Comparison of ENCODE assay signal across 10 mouse cellular contexts in the genomic region with DNA sequence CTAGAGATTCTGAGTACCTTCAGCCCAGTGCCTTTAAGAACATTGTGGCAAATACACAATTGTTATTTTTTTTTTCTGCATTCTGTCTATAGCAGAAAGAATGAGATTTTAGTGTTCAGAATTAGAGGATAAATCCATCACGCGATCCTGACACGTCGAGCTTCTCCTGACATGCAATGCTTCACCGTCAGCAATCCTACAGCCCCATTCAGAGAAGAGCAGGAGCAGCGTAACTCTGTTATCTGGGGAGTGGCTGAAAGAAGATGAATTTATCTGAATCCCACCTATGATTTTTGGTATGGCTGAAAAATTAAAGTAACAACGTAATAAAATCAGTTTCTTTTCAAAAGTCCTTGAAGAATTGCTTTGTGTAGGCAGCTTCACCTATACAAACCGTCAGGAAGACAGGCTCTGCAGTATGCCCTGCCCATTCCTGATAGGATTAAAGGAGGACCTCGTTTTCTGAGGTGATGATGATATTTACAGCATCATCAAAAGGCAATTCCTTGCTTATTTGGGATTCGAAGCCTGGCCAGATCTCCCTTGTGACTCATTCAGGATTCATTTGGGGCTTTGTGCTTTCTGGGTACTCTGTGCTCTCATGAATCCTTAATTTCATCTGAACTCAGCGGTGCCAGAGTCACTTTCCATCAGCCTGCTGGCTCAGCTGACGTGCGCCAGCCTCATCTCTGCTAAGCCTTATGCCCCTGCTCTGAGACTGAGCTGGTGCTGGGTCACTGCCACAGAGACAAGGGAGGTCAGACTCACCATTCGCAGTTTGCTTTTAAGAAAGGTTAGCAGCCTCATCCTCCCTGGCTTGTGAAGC.
DNase-seq lines count a peak whose midpoint lies in the region; ATAC-seq lines count a peak whose summit lies in the region.
"Had no signal": no experiment of that assay in that cellular context is flagged by ENCODE, and none has a peak within 500 bp of the region (broad histone marks: within the 10 kb centered on the region; RNA-seq: fewer than 3 reads in every experiment).

No protein-coding gene starts in this region.

- no peak overlapping the region; the same call in 1 of the 2 replicates for H3K4me3 ChIP-seq in forebrain, embryonic 12.5 days (replicated peaks)
- H3K4me3 ChIP-seq: limb, embryonic 15.5 days had no signal

- H3K9me3 ChIP-seq in forebrain, embryonic 12.5 days: no peaks in the 10 kb centered on the region
- H3K9me3 ChIP-seq: limb, embryonic 15.5 days had no signal

- no peaks in the 10 kb centered on the region for H3K36me3 ChIP-seq in forebrain, embryonic 12.5 days (replicated peaks)
- H3K36me3 ChIP-seq: limb, embryonic 15.5 days had no signal

- peak overlapping the region; percentile 39 for H3K4me2 ChIP-seq in forebrain, embryonic 12.5 days
- H3K4me2 ChIP-seq: limb, embryonic 15.5 days had no signal

- no peaks in the 10 kb centered on the region for H3K27me3 ChIP-seq in forebrain, embryonic 12.5 days
- H3K27me3 ChIP-seq: limb, embryonic 15.5 days had no signal

- peak; percentile 79 for DNase-seq in left cerebral cortex, postnatal 4 days
- no peak for DNase-seq in left cerebral cortex, adult 18-20 months (ENCODE audit: low spot score in 2 of 2)
- peak; percentile 6 for DNase-seq in layer of hippocampus, adult 9-11 months
- DNase-seq in retina, postnatal 1 day: peak; percentile 47
- no peak for DNase-seq in urinary bladder, postnatal 36 days (ENCODE audit: low spot score in 2 of 2)
- DNase-seq in frontal cortex, postnatal 10 days (ENCODE audit: low spot score in 2 of 2): no peak
- DNase-seq: thymus, postnatal 36 days had no signal

- H3K4me1 ChIP-seq in forebrain, embryonic 12.5 days: peaks cover 27% of the 10 kb centered on the region

- H3K27ac ChIP-seq in forebrain, embryonic 12.5 days: peak overlapping the region; percentile 90
- H3K27ac ChIP-seq: limb, embryonic 15.5 days; macrophage had no signal

- peak; percentile 33; the same call in 1 of the 2 replicates for ATAC-seq in forebrain, embryonic 12.5 days (ENCODE audit: low FRiP score)

- no peak overlapping the region for H3K9ac ChIP-seq in forebrain, embryonic 12.5 days
- H3K9ac ChIP-seq: limb, embryonic 15.5 days had no signal

- 55% methylated on average over 14 of the region's 14 CpGs for WGBS in forebrain, embryonic 12.5 days

- intact Hi-C loops in left cerebral cortex, postnatal 4 days (cut with DNase I): no loop called here

Comparison
In these comparisons a context has a peak if more than half of its experiments do, and no peak if none do; other contexts are left out.
1. DNase-seq: peak in left cerebral cortex, postnatal 4 days (single experiment), layer of hippocampus, adult 9-11 months (single experiment) and retina, postnatal 1 day (single experiment); none in left cerebral cortex, adult 18-20 months (0 of 2), urinary bladder, postnatal 36 days (0 of 2) and frontal cortex, postnatal 10 days (0 of 2).